Mouse (Mus musculus) intestine, postnatal 0 days (tissue): ENCODE results near the gene Dlg2. TPM values are rescaled to one million over a fixed set of nuclear protein-coding genes. Genes with fewer than 3 reads are reported as not detected.

Source experiments
- ATAC-seq: fragments of 200-750 bp; cut with Nextera tagmentation; 2 replicates; pipeline ENCODE4 v1.8.0; 2017; ENCODE audit warnings: mild to moderate bottlenecking, moderate TSS enrichment, moderate library complexity
- H3K27ac ChIP-seq: fragments of 300-500 bp; sonication (generic); 2 replicates; pipeline ENCODE4 v1.5.1; 2014; ENCODE audit warnings: mild to moderate bottlenecking, low read depth, low read length, moderate library complexity
- H3K27me3 ChIP-seq: fragments of 300-500 bp; sonication (generic); replicated peaks from 2 replicates; pipeline ENCODE4 v1.6.1; 2014; ENCODE audit warnings: low read length, mixed read lengths; ENCODE audit not compliant: control insufficient read depth, insufficient read depth
- H3K36me3 ChIP-seq: fragments of 300-500 bp; sonication (generic); 2 replicates; pipeline ENCODE4 v1.6.1; 2014; ENCODE audit warnings: mild to moderate bottlenecking, moderate library complexity; ENCODE audit not compliant: control insufficient read depth, insufficient read depth
- H3K4me1 ChIP-seq: fragments of 300-500 bp; sonication (generic); replicated peaks from 2 replicates; pipeline ENCODE4 v1.6.1; 2014; ENCODE audit warnings: antibody characterized with exemption, low read length, mixed read lengths; ENCODE audit not compliant: control insufficient read depth, insufficient read depth
- H3K4me2 ChIP-seq: fragments of 300-500 bp; sonication (generic); replicated peaks from 2 replicates; pipeline ENCODE4 v1.6.1; 2014; ENCODE audit warnings: low read depth, mild to moderate bottlenecking, moderate library complexity
- H3K4me3 ChIP-seq: fragments of 300-500 bp; sonication (generic); 2 replicates; pipeline ENCODE4 v1.5.1; 2014; ENCODE audit warnings: low read depth, low read length
- H3K9ac ChIP-seq: fragments of 300-500 bp; sonication (generic); 2 replicates; pipeline ENCODE4 v1.6.1; 2014; ENCODE audit warnings: mild to moderate bottlenecking, low read depth, low read length
- H3K9me3 ChIP-seq: fragments of 300-500 bp; sonication (generic); 2 replicates; pipeline ENCODE4 v1.6.1; 2016; ENCODE audit warnings: mixed run types; ENCODE audit not compliant: control insufficient read depth
- CTCF ChIP-seq: sonication (generic); IDR thresholded peaks from 2 replicates; pipeline ENCODE4 v1.5.1; 2016; ENCODE audit warnings: low read depth, mild to moderate bottlenecking, control low read depth, antibody characterized with exemption, moderate library complexity
- WGBS: fragments of 180-500 bp; shearing (Covaris S2); extraction: QIAGEN DNeasy Blood & Tissue Kit; methylation state at CpG from one replicate; pipeline ENCODE4 v1.1.7; 2014; 5-methylcytosine and 5-hydroxymethylcytosine counted together
- polyA plus RNA-seq: library from polyadenylated mRNA; unstranded; fragments of >200 nt; fragmentation: Nextera tagmentation; extraction: Ambion mirVana; gene quantifications from 2 replicates; pipeline ENCODE4 v1.2.1, GENCODE M21; 2015

The Dlg2 gene
- polyA plus RNA-seq, 1 experiment from 2014 or later: 1.1 TPM

DNA sequence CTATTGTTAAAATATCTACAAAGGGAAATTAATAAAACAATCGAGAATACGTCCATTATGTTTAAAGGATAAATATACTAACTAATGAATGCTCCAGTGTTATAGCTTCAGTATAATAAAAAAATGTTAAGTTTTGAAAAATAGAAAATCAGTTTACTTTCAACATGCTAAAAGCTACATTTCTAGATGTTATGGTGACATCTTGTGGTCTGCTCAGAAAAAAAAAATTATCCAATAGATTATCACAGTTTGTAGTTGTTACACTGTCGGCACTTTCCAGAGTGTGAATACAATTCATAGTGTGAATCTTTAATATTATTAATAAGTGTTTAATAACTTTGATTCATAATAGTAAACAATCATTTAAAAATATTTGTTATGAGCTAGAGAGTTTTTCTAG lies 31.7 kb downstream of the Dlg2 start:
- ATAC-seq: no peak
- WGBS: 69% methylated on average over 3 of the region's 3 CpGs

GRCm38 (mm10) chr7:90512293-90512692 lies 35.8 kb downstream of the Dlg2 start:
- peak; percentile 65 for TF ChIP-seq CTCF
- no peak overlapping the region for H3K9ac ChIP-seq
- H3K36me3 ChIP-seq: no peaks in the 10 kb centered on the region
- H3K27ac ChIP-seq: no peak overlapping the region
- no peaks in the 10 kb centered on the region for H3K27me3 ChIP-seq
- H3K9me3 ChIP-seq: no peaks in the 10 kb centered on the region
- H3K4me2 ChIP-seq: no peak overlapping the region
- ATAC-seq: no peak
- H3K4me3 ChIP-seq: no peak overlapping the region
- H3K4me1 ChIP-seq: no peaks in the 10 kb centered on the region

More for the DNA sequence above, 31.7 kb downstream of the Dlg2 start:
- Histone ChIP-seq H3K9ac (no peak overlapping the region), H3K9me3 (no peaks in the 10 kb centered on the region), H3K4me2 (no peak overlapping the region), H3K27ac (no peak overlapping the region), H3K4me3 (no peak overlapping the region), H3K4me1 (no peaks in the 10 kb centered on the region), H3K36me3 (no peaks in the 10 kb centered on the region), H3K27me3 (no peaks in the 10 kb centered on the region)
- TF ChIP-seq CTCF: peak; percentile 41

GRCm38 (mm10) chr7:90539481-90540402 lies 63.3 kb downstream of the Dlg2 start:
- no peak overlapping the region for H3K4me2 ChIP-seq
- no peak for TF ChIP-seq CTCF
- no peaks in the 10 kb centered on the region for H3K4me1 ChIP-seq
- H3K9me3 ChIP-seq: no peaks in the 10 kb centered on the region
- no peaks in the 10 kb centered on the region for H3K27me3 ChIP-seq
- 63% methylated on average over 9 of the region's 9 CpGs for WGBS
- ATAC-seq: no peak
- no peak overlapping the region for H3K27ac ChIP-seq
- no peak overlapping the region for H3K4me3 ChIP-seq
- H3K36me3 ChIP-seq: no peaks in the 10 kb centered on the region
- H3K9ac ChIP-seq: no peak overlapping the region

GRCm38 (mm10) chr7:90540811-90541323 lies 64.4 kb downstream of the Dlg2 start:
- H3K4me1 ChIP-seq: no peaks in the 10 kb centered on the region
- H3K4me2 ChIP-seq: no peak overlapping the region
- no peak overlapping the region for H3K9ac ChIP-seq
- H3K27ac ChIP-seq: no peak overlapping the region
- no peak overlapping the region for H3K4me3 ChIP-seq
- H3K36me3 ChIP-seq: no peaks in the 10 kb centered on the region
- 80% methylated on average over 2 of the region's 2 CpGs for WGBS
- no peaks in the 10 kb centered on the region for H3K27me3 ChIP-seq
- no peak for TF ChIP-seq CTCF
- no peaks in the 10 kb centered on the region for H3K9me3 ChIP-seq
- ATAC-seq: no peak

DNA sequence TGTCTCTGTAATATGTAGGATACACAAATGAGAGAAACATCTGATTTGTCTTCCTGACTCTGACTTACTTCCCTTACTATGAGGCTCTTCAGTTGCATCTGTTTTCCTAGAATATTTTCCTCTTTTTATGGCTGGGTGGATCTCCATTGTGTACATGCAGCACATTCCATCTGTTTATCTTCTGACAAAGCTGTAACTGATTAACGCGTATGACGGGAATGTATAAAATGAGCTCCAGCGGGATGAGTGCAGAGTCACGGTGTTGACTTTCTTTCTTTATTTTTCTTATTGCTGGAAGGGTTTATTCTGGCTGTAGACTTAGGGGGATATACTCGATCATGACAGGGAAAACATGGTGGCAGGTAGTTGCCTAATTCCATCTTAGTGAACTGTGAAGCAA lies 76.9 kb downstream of the Dlg2 start:
- Histone ChIP-seq H3K9ac (no peak overlapping the region), H3K36me3 (no peaks in the 10 kb centered on the region), H3K9me3 (no peaks in the 10 kb centered on the region), H3K27me3 (no peaks in the 10 kb centered on the region), H3K4me3 (no peak overlapping the region), H3K27ac (no peak overlapping the region), H3K4me2 (no peak overlapping the region), H3K4me1 (0 out of 2 replicates have a peak, but pooled peaks cover 3% of the 10 kb centered on the region)
- peak; percentile 90 for ATAC-seq
- WGBS: 33% methylated on average over 6 of the region's 6 CpGs
- no peak for TF ChIP-seq CTCF

- no peaks in the 10 kb centered on the region for H3K27me3 ChIP-seq
- no peaks in the 10 kb centered on the region for H3K36me3 ChIP-seq
- H3K9me3 ChIP-seq: no peaks in the 10 kb centered on the region
- H3K4me2 ChIP-seq: no peak overlapping the region
- TF ChIP-seq CTCF: no peak
- H3K4me1 ChIP-seq: 0 out of 2 replicates have a peak, but pooled peaks cover 3% of the 10 kb centered on the region
- no peak overlapping the region for H3K27ac ChIP-seq
- ATAC-seq: no peak
- WGBS: 75% methylated on average over 2 of the region's 2 CpGs
- no peak overlapping the region for H3K4me3 ChIP-seq
- no peak overlapping the region for H3K9ac ChIP-seq
These were observed 77.9 kb downstream of the Dlg2 start for GRCm38 (mm10) chr7:90554421-90554820.
